In genomic region chr11:69245643-69246042, GRCm38 (mm10) we compare ENCODE assay signal across 9 mouse cellular contexts. TPM values are rescaled to one million over a fixed set of nuclear protein-coding genes. Genes with fewer than 3 reads are reported as not detected.
DNase-seq lines count a peak whose midpoint lies in the region; ATAC-seq lines count a peak whose summit lies in the region.
"Had no signal": no experiment of that assay in that cellular context is flagged by ENCODE, and none has a peak within 500 bp of the region (broad histone marks: within the 10 kb centered on the region; RNA-seq: fewer than 3 reads in every experiment).

No protein-coding gene starts in this region.

- 35% methylated on average over 2 of the region's 2 CpGs for WGBS in limb, embryonic 12.5 days
- 49% methylated on average over 2 of the region's 2 CpGs for WGBS in limb, embryonic 10.5 days
- 11% methylated on average over 2 of the region's 2 CpGs for WGBS in embryonic facial prominence, embryonic 13.5 days
- 17% methylated on average over 2 of the region's 2 CpGs for WGBS in intestine, embryonic 15.5 days

- no peak overlapping the region for H3K9ac ChIP-seq in limb, embryonic 12.5 days (replicated peaks)
- H3K9ac ChIP-seq in embryonic facial prominence, embryonic 13.5 days = peak overlapping the region; percentile 7; the same call in 1 of the 2 replicates
- no peak overlapping the region for H3K9ac ChIP-seq in intestine, embryonic 15.5 days

- H3K4me3 ChIP-seq in limb, embryonic 12.5 days (replicated peaks) = no peak overlapping the region
- no peak overlapping the region for H3K4me3 ChIP-seq in limb, embryonic 10.5 days
- peak overlapping the region; percentile 21; the same call in 1 of the 2 replicates for H3K4me3 ChIP-seq in embryonic facial prominence, embryonic 13.5 days
- no peak overlapping the region for H3K4me3 ChIP-seq in intestine, embryonic 15.5 days (replicated peaks)
- peak overlapping the region; percentile 14 for H3K4me3 ChIP-seq in megakaryocyte, embryonic 14.5 days (replicated peaks)

- no peaks in the 10 kb centered on the region for H3K36me3 ChIP-seq in limb, embryonic 12.5 days
- no peaks in the 10 kb centered on the region for H3K36me3 ChIP-seq in limb, embryonic 10.5 days
- no peaks in the 10 kb centered on the region for H3K36me3 ChIP-seq in embryonic facial prominence, embryonic 13.5 days
- H3K36me3 ChIP-seq in intestine, embryonic 15.5 days = no peaks in the 10 kb centered on the region
- no peaks in the 10 kb centered on the region for H3K36me3 ChIP-seq in megakaryocyte, embryonic 14.5 days (replicated peaks; ENCODE audit: low read length)

- H3K9me3 ChIP-seq in limb, embryonic 12.5 days = no peaks in the 10 kb centered on the region
- H3K9me3 ChIP-seq in limb, embryonic 10.5 days (replicated peaks) = no peaks in the 10 kb centered on the region
- H3K9me3 ChIP-seq in embryonic facial prominence, embryonic 13.5 days = no peaks in the 10 kb centered on the region
- H3K9me3 ChIP-seq in intestine, embryonic 15.5 days = no peaks in the 10 kb centered on the region
- H3K9me3 ChIP-seq in megakaryocyte, embryonic 14.5 days = no peaks in the 10 kb centered on the region

- ATAC-seq in limb, embryonic 12.5 days (ENCODE audit: insufficient number of reproducible peaks, insufficient read depth, low FRiP score, low TSS enrichment, low read depth) = no peak
- ATAC-seq in embryonic facial prominence, embryonic 13.5 days (ENCODE audit: insufficient number of reproducible peaks, insufficient read depth, low FRiP score, low TSS enrichment, low read depth) = no peak
- ATAC-seq in intestine, embryonic 15.5 days = no peak

- H3K4me1 ChIP-seq in limb, embryonic 12.5 days (replicated peaks) = peaks cover 4% of the 10 kb centered on the region; the same call in 1 of the 2 replicates
- H3K4me1 ChIP-seq in limb, embryonic 10.5 days = no peaks in the 10 kb centered on the region
- peaks cover 20% of the 10 kb centered on the region for H3K4me1 ChIP-seq in embryonic facial prominence, embryonic 13.5 days
- H3K4me1 ChIP-seq in intestine, embryonic 15.5 days (replicated peaks) = no peaks in the 10 kb centered on the region
- H3K4me1 ChIP-seq in megakaryocyte, embryonic 14.5 days = peaks cover 9% of the 10 kb centered on the region; the same call in 1 of the 2 replicates

- peak overlapping the region; percentile 23 for H3K4me2 ChIP-seq in limb, embryonic 12.5 days
- H3K4me2 ChIP-seq in embryonic facial prominence, embryonic 13.5 days = peak overlapping the region; percentile 46
- H3K4me2 ChIP-seq in intestine, embryonic 15.5 days (replicated peaks) = peak overlapping the region; percentile 7; the same call in 1 of the 2 replicates

- no peak overlapping the region for H3K27ac ChIP-seq in limb, embryonic 12.5 days
- no peak overlapping the region for H3K27ac ChIP-seq in limb, embryonic 10.5 days
- peak overlapping the region; percentile 76 for H3K27ac ChIP-seq in embryonic facial prominence, embryonic 13.5 days
- H3K27ac ChIP-seq in intestine, embryonic 15.5 days = no peak overlapping the region

- DNase-seq in limb, embryonic 10.5 days (ENCODE audit: low spot score) = no peak
- DNase-seq in left cerebral cortex, adult 11 months (ENCODE audit: low spot score) = no peak
- DNase-seq in embryo, embryonic 10.5 days (ENCODE audit: low spot score) = no peak
- no peak for DNase-seq in thymus, postnatal 14 days

- peaks cover 15% of the 10 kb centered on the region; the same call in 1 of the 2 replicates for H3K27me3 ChIP-seq in limb, embryonic 12.5 days
- H3K27me3 ChIP-seq in limb, embryonic 10.5 days (ENCODE audit: low read depth, poor library complexity, severe bottlenecking) = peaks cover 7% of the 10 kb centered on the region; the same call in 1 of the 2 replicates
- H3K27me3 ChIP-seq in embryonic facial prominence, embryonic 13.5 days = no peaks in the 10 kb centered on the region
- no peaks in the 10 kb centered on the region for H3K27me3 ChIP-seq in intestine, embryonic 15.5 days (replicated peaks)
- peaks cover 35% of the 10 kb centered on the region for H3K27me3 ChIP-seq in megakaryocyte, embryonic 14.5 days (replicated peaks)

RNA-seq across cellular contexts. Expression of gene Gucy2e, which starts 8.8 kb away (rescaled TPM):
- polyA plus RNA-seq in limb, embryonic 12.5 days (2016; fragmentation: Nextera tagmentation; extraction: Ambion mirVana) = 0.08 TPM in 1 of 2 replicates, not detected in the other
- not detected in 2 replicates for polyA plus RNA-seq in limb, embryonic 10.5 days (2016; fragmentation: Nextera tagmentation; extraction: Ambion mirVana)
- polyA plus RNA-seq in embryonic facial prominence, embryonic 13.5 days (2015; fragmentation: Nextera tagmentation; extraction: Ambion mirVana) = 0.45 and 0.62 TPM in 2 replicates
- 0.03 and 0.10 TPM in 2 replicates for polyA plus RNA-seq in intestine, embryonic 15.5 days (2015; fragmentation: Nextera tagmentation; extraction: Ambion mirVana)
- polyA plus RNA-seq in megakaryocyte, embryonic 14.5 days (2012; ENCODE audit: insufficient read depth, low replicate concordance) = 0.07 and 0.38 TPM in 2 replicates
- polyA plus RNA-seq: liver, adult 2 months had no signal

RNA-seq across cellular contexts. Expression of gene Alox8, which starts 48.0 kb away (rescaled TPM):
- polyA plus RNA-seq in limb, embryonic 12.5 days (2016; fragmentation: Nextera tagmentation; extraction: Ambion mirVana) = 0.08 TPM in 1 of 2 replicates, not detected in the other
- 0.15 TPM in 1 of 2 replicates, not detected in the other for polyA plus RNA-seq in limb, embryonic 10.5 days (2016; fragmentation: Nextera tagmentation; extraction: Ambion mirVana)
- polyA plus RNA-seq in embryonic facial prominence, embryonic 13.5 days (2015; fragmentation: Nextera tagmentation; extraction: Ambion mirVana) = 0.23 and 0.52 TPM in 2 replicates
- polyA plus RNA-seq in intestine, embryonic 15.5 days (2015; fragmentation: Nextera tagmentation; extraction: Ambion mirVana) = 0.14 and 0.15 TPM in 2 replicates
- polyA plus RNA-seq in megakaryocyte, embryonic 14.5 days (2012; ENCODE audit: insufficient read depth, low replicate concordance) = not detected in 2 replicates
- polyA plus RNA-seq: liver, adult 2 months had no signal

Comparison
In these comparisons a context has a peak if more than half of its experiments do, and no peak if none do; other contexts are left out.
1. H3K4me3 ChIP-seq: peak in embryonic facial prominence, embryonic 13.5 days (single experiment) and megakaryocyte, embryonic 14.5 days (single experiment); none in limb, embryonic 12.5 days (single experiment), limb, embryonic 10.5 days (single experiment) and intestine, embryonic 15.5 days (single experiment).
2. Peak in every context shown above with its lines, with median percentiles within 50 percentile points of each other: H3K4me2 ChIP-seq.